Mouse (Mus musculus): Measurements from ENCODE around the gene Hoxb7. TPM values are rescaled to one million over a fixed set of nuclear protein-coding genes. Genes with fewer than 3 reads are reported as not detected.

Gene Hoxb7
- total RNA-seq, 1 experiment = 0.98 TPM

DNA sequence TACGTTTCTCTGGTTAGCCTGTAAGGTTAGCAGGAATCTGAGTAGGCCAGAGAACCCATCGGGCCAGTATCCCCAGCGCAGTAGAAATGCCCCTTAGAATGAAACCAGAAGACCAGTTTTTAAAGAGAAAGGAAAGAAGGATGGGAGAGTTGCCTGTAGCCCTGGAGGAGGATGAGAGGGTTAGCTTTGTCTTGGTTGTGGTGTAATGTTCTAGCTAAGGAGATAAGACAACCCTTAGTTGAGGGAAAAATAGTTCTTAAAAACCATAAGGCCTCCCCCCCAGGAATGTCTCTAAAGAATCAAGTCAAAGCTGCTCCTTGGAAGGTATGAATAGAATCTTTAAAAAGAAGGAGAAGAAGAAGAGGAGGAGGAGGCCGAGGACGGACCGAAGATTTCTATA lies 36.3 kb downstream of the Hoxb7 start:
- Histone ChIP-seq H3K9ac (ENCODE audit: insufficient read depth, low read depth, low read length, poor library complexity, severe bottlenecking) (no peak overlapping the region), H3K9me3 (ENCODE audit: control insufficient read depth, insufficient read depth, low read depth, low read length) (no peaks in the 10 kb centered on the region), H3K27ac (ENCODE audit: insufficient read depth, low read depth, low read length, poor library complexity, severe bottlenecking) (no peak overlapping the region), H3K4me1 (ENCODE audit: control insufficient read depth in 2 of 2, insufficient read depth in 2 of 2, low read length in 2 of 2, poor library complexity in 1 of 2) (no peaks in the 10 kb centered on the region), H3K36me3 (ENCODE audit: control insufficient read depth, insufficient read depth, low read length, poor library complexity, severe bottlenecking) (no peaks in the 10 kb centered on the region), H3K4me3 (ENCODE audit: insufficient read depth in 1 of 2, low read depth in 1 of 2, low read length in 2 of 2, poor library complexity in 1 of 2, severe bottlenecking in 1 of 2) (no peak overlapping the region)
- in situ Hi-C loops (cut with MboI; ENCODE audit: low sequenced_read_pairs in 2 of 2, unreplicated experiment in 2 of 2) = no loop called here
- TF ChIP-seq CHD2 (IDR thresholded peaks at IDR 0.05; ENCODE audit: low read depth, low read length) (no peak), ZNF384 (IDR thresholded peaks at IDR 0.05; ENCODE audit: low read depth, low read length) (no peak), MAFK (IDR thresholded peaks at IDR 0.05; ENCODE audit: insufficient read depth, low read depth, low read length) (no peak), ZC3H11A (IDR thresholded peaks at IDR 0.05; ENCODE audit: borderline replicate concordance, low read depth, low read length) (no peak), HCFC1 (IDR thresholded peaks at IDR 0.05; ENCODE audit: borderline replicate concordance, insufficient read depth, low read length) (no peak)
- no peak for DNase-seq (ENCODE audit: low read depth, low spot score)

DNA sequence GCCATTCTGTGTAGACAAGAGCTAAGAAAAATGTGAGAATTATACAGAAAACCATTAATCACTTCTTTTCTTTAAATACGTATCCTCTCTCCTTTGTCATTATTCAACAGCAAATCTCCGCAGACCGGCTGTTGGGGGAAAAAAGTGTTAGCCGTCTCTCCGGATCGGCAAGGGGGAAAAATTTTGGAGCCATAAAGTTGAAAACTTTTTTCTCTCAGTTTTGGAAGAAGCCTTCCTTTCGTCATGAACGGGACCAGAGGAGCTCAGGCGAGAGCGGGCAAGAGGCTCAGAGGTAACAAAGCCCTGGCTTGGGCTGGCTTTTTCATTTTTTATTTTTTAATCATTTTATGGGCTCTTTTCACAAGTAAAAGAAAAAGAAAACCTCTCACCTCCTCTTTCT lies 36.7 kb downstream of the Hoxb7 start, which contains the start of gene Hoxb3:
TSS of gene Hoxb3 (plus strand) at position 173 of the 400 bp plus-strand sequence.
- no peaks in the 10 kb centered on the region for H3K36me3 ChIP-seq (ENCODE audit: control insufficient read depth, insufficient read depth, low read length, poor library complexity, severe bottlenecking)
- H3K9ac ChIP-seq (ENCODE audit: insufficient read depth, low read depth, low read length, poor library complexity, severe bottlenecking) = no peak within 1 kb of the TSS
- no peaks in the 10 kb centered on the region for H3K9me3 ChIP-seq (ENCODE audit: control insufficient read depth, insufficient read depth, low read depth, low read length)
- no peak within 1 kb of the TSS for H3K27ac ChIP-seq (ENCODE audit: insufficient read depth, low read depth, low read length, poor library complexity, severe bottlenecking)
- no peak within 1 kb of the TSS for H3K4me3 ChIP-seq (ENCODE audit: insufficient read depth in 1 of 2, low read depth in 1 of 2, low read length in 2 of 2, poor library complexity in 1 of 2, severe bottlenecking in 1 of 2)
- TF ChIP-seq MAFK (IDR thresholded peaks at IDR 0.05; ENCODE audit: insufficient read depth, low read depth, low read length) (no peak), HCFC1 (IDR thresholded peaks at IDR 0.05; ENCODE audit: borderline replicate concordance, insufficient read depth, low read length) (no peak), CHD2 (IDR thresholded peaks at IDR 0.05; ENCODE audit: low read depth, low read length) (no peak), ZC3H11A (IDR thresholded peaks at IDR 0.05; ENCODE audit: borderline replicate concordance, low read depth, low read length) (no peak), ZNF384 (IDR thresholded peaks at IDR 0.05; ENCODE audit: low read depth, low read length) (no peak)
- DNase-seq (ENCODE audit: low read depth, low spot score) = no peak
- H3K4me1 ChIP-seq (ENCODE audit: control insufficient read depth in 2 of 2, insufficient read depth in 2 of 2, low read length in 2 of 2, poor library complexity in 1 of 2) = no peaks in the 10 kb centered on the region
- in situ Hi-C loops (cut with MboI; ENCODE audit: low sequenced_read_pairs in 2 of 2, unreplicated experiment in 2 of 2) = no loop called here

- Histone ChIP-seq H3K4me3 (ENCODE audit: insufficient read depth in 1 of 2, low read depth in 1 of 2, low read length in 2 of 2, poor library complexity in 1 of 2, severe bottlenecking in 1 of 2) (no peak overlapping the region), H3K4me1 (ENCODE audit: control insufficient read depth in 2 of 2, insufficient read depth in 2 of 2, low read length in 2 of 2, poor library complexity in 1 of 2) (no peaks in the 10 kb centered on the region), H3K27ac (ENCODE audit: insufficient read depth, low read depth, low read length, poor library complexity, severe bottlenecking) (no peak overlapping the region), H3K36me3 (ENCODE audit: control insufficient read depth, insufficient read depth, low read length, poor library complexity, severe bottlenecking) (no peaks in the 10 kb centered on the region), H3K9ac (ENCODE audit: insufficient read depth, low read depth, low read length, poor library complexity, severe bottlenecking) (no peak overlapping the region), H3K9me3 (ENCODE audit: control insufficient read depth, insufficient read depth, low read depth, low read length) (no peaks in the 10 kb centered on the region)
- TF ChIP-seq CHD2 (IDR thresholded peaks at IDR 0.05; ENCODE audit: low read depth, low read length) = no peak
- in situ Hi-C loops (cut with MboI; ENCODE audit: low sequenced_read_pairs in 2 of 2, unreplicated experiment in 2 of 2) = no loop called here
- DNase-seq (ENCODE audit: low read depth, low spot score) = no peak
Measured at GRCm38 (mm10) chr11:96324125-96324524, 37.7 kb downstream of the Hoxb7 start.

- no peak for DNase-seq (ENCODE audit: low read depth, low spot score)
- TF ChIP-seq MAFK (IDR thresholded peaks at IDR 0.05; ENCODE audit: insufficient read depth, low read depth, low read length) = no peak
- TF ChIP-seq HCFC1 (IDR thresholded peaks at IDR 0.05; ENCODE audit: borderline replicate concordance, insufficient read depth, low read length) = no peak
- no peak for TF ChIP-seq CHD2 (IDR thresholded peaks at IDR 0.05; ENCODE audit: low read depth, low read length)
- TF ChIP-seq ZC3H11A (IDR thresholded peaks at IDR 0.05; ENCODE audit: borderline replicate concordance, low read depth, low read length) = no peak
- TF ChIP-seq ZNF384 (IDR thresholded peaks at IDR 0.05; ENCODE audit: low read depth, low read length) = no peak
- H3K36me3 ChIP-seq (ENCODE audit: control insufficient read depth, insufficient read depth, low read length, poor library complexity, severe bottlenecking) = no peaks in the 10 kb centered on the region
- no peak overlapping the region for H3K4me3 ChIP-seq (ENCODE audit: insufficient read depth in 1 of 2, low read depth in 1 of 2, low read length in 2 of 2, poor library complexity in 1 of 2, severe bottlenecking in 1 of 2)
- H3K9me3 ChIP-seq (ENCODE audit: control insufficient read depth, insufficient read depth, low read depth, low read length) = no peaks in the 10 kb centered on the region
- in situ Hi-C loops (cut with MboI; ENCODE audit: low sequenced_read_pairs in 2 of 2, unreplicated experiment in 2 of 2) = loop anchor here in 1 of 2 experiments (5.0 kb wide), 1 partner anchor 43 kb away; the partner anchor contains the start of gene Hoxb8
- no peak overlapping the region for H3K27ac ChIP-seq (ENCODE audit: insufficient read depth, low read depth, low read length, poor library complexity, severe bottlenecking)
- H3K4me1 ChIP-seq (ENCODE audit: control insufficient read depth in 2 of 2, insufficient read depth in 2 of 2, low read length in 2 of 2, poor library complexity in 1 of 2) = no peaks in the 10 kb centered on the region
- H3K9ac ChIP-seq (ENCODE audit: insufficient read depth, low read depth, low read length, poor library complexity, severe bottlenecking) = no peak overlapping the region
Measured at GRCm38 (mm10) chr11:96324965-96325364, 38.5 kb downstream of the Hoxb7 start.

- H3K4me3 ChIP-seq (ENCODE audit: insufficient read depth in 1 of 2, low read depth in 1 of 2, low read length in 2 of 2, poor library complexity in 1 of 2, severe bottlenecking in 1 of 2) = no peak overlapping the region
- H3K9ac ChIP-seq (ENCODE audit: insufficient read depth, low read depth, low read length, poor library complexity, severe bottlenecking) = no peak overlapping the region
- in situ Hi-C loops (cut with MboI; ENCODE audit: low sequenced_read_pairs in 2 of 2, unreplicated experiment in 2 of 2) = loop anchor here in 1 of 2 experiments (5.0 kb wide), 1 partner anchor 43 kb away; the partner anchor contains the start of gene Hoxb8
- H3K27ac ChIP-seq (ENCODE audit: insufficient read depth, low read depth, low read length, poor library complexity, severe bottlenecking) = no peak overlapping the region
- TF ChIP-seq ZC3H11A (IDR thresholded peaks at IDR 0.05; ENCODE audit: borderline replicate concordance, low read depth, low read length) = no peak
- no peak for TF ChIP-seq MAFK (IDR thresholded peaks at IDR 0.05; ENCODE audit: insufficient read depth, low read depth, low read length)
- no peak for TF ChIP-seq ZNF384 (IDR thresholded peaks at IDR 0.05; ENCODE audit: low read depth, low read length)
- TF ChIP-seq CHD2 (IDR thresholded peaks at IDR 0.05; ENCODE audit: low read depth, low read length) = no peak
- no peaks in the 10 kb centered on the region for H3K36me3 ChIP-seq (ENCODE audit: control insufficient read depth, insufficient read depth, low read length, poor library complexity, severe bottlenecking)
- H3K4me1 ChIP-seq (ENCODE audit: control insufficient read depth in 2 of 2, insufficient read depth in 2 of 2, low read length in 2 of 2, poor library complexity in 1 of 2) = no peaks in the 10 kb centered on the region
- H3K9me3 ChIP-seq (ENCODE audit: control insufficient read depth, insufficient read depth, low read depth, low read length) = no peaks in the 10 kb centered on the region
- no peak for DNase-seq (ENCODE audit: low read depth, low spot score)
Measured at GRCm38 (mm10) chr11:96325747-96326212, 39.4 kb downstream of the Hoxb7 start.
